Mouse (Mus musculus) heart, adult 18-20 months (tissue): ENCODE measurements around the gene Trmt1. TPM values are rescaled to one million over a fixed set of nuclear protein-coding genes. Genes with fewer than 3 reads are reported as not detected.

ENCODE experiments used
- total RNA-seq, 2 experiments: library from RNA; stranded (reverse); gene quantifications; 2 replicates each; pipeline ENCODE4 v1.2.3; 2021

Gene Trmt1
- total RNA-seq, 2 experiments from 2014 or later = 34.2 to 45.1 TPM

Other genes starting within 250 kb of the Trmt1 start
- gene Ier2, start 23.5 kb upstream of the Trmt1 start, total RNA-seq = 10 to 100 TPM; 11.2 to 13.4 TPM
- 10 to 100 TPM; 31.4 to 32.7 TPM for gene Nacc1, start 1.6 kb downstream of the Trmt1 start, total RNA-seq
- gene Lyl1, start 15.2 kb downstream of the Trmt1 start, total RNA-seq = 1 to 10 TPM; 3.1 to 4.4 TPM
- gene G430095P16Rik, start 36.7 kb downstream of the Trmt1 start, total RNA-seq = under 1 TPM; 0.40 to 0.69 TPM
- gene Nfix, start 114.0 kb downstream of the Trmt1 start, total RNA-seq = 100 to 1,000 TPM; 250 to 260 TPM
- gene Dand5, start 136.5 kb downstream of the Trmt1 start, total RNA-seq = 10 to 100 TPM; 10.0 to 13.2 TPM
- 10 to 100 TPM; 31.5 to 35.7 TPM for gene Gadd45gip1, start 145.2 kb downstream of the Trmt1 start, total RNA-seq
- gene Rad23a, start 154.4 kb downstream of the Trmt1 start, total RNA-seq = 10 to 100 TPM; 88.5 to 96.7 TPM
- gene Calr, start 160.6 kb downstream of the Trmt1 start, total RNA-seq = 100 to 1,000 TPM; 297 to 306 TPM
- 10 to 100 TPM; 22.6 to 22.9 TPM for gene Farsa, start 170.7 kb downstream of the Trmt1 start, total RNA-seq
- gene Syce2, start 185.8 kb downstream of the Trmt1 start, total RNA-seq = 1 to 10 TPM; 4.4 to 4.9 TPM
- gene Gcdh, start 207.6 kb downstream of the Trmt1 start, total RNA-seq = 10 to 100 TPM; 79.9 to 84.2 TPM
- gene Klf1, start 215.6 kb downstream of the Trmt1 start, total RNA-seq = not detected
- gene Dnase2a, start 222.3 kb downstream of the Trmt1 start, total RNA-seq = 10 to 100 TPM in 1 of 2 experiments, 1 to 10 TPM in 1; 9.5 to 11.0 TPM